Comparison of ENCODE assay signal across 7 mouse cellular contexts in genomic region chr2:130274862-130275261, GRCm38 (mm10). TPM values are rescaled to one million over a fixed set of nuclear protein-coding genes. Genes with fewer than 3 reads are reported as not detected.
DNase-seq lines count a peak whose midpoint lies in the region; ATAC-seq and TF ChIP-seq lines count a peak whose summit lies in the region.

No protein-coding gene starts in this region.

- no peak overlapping the region for H3K27ac ChIP-seq in embryonic fibroblast, embryonic 13.5 days (ENCODE audit: insufficient read depth, low read length)
- H3K27ac ChIP-seq in intestine, embryonic 16.5 days (ENCODE audit: low read length), result peak overlapping the region; percentile 89
- H3K27ac ChIP-seq in neural tube, embryonic 14.5 days (ENCODE audit: low read depth, low read length), result peak overlapping the region; percentile 91

- no peak for DNase-seq in lung, adult 2 months
- no peak for DNase-seq in lung, postnatal 4 days
- no peak for DNase-seq in cerebellum, adult 8-10 months
- DNase-seq in frontal cortex, postnatal 14 days (ENCODE audit: low spot score in 2 of 2), result no peak

- H3K36me3 ChIP-seq in intestine, embryonic 16.5 days (ENCODE audit: control insufficient read depth, insufficient read depth, low read length), result peaks cover 22% of the 10 kb centered on the region
- peaks cover 35% of the 10 kb centered on the region for H3K36me3 ChIP-seq in neural tube, embryonic 14.5 days (ENCODE audit: control insufficient read depth, insufficient read depth, low read length)

- 2% methylated on average over 10 of the region's 10 CpGs for WGBS in lung, adult 2 months
- WGBS in intestine, embryonic 16.5 days, result 2% methylated on average over 10 of the region's 10 CpGs
- WGBS in neural tube, embryonic 14.5 days, result under 1% methylated on average over 10 of the region's 10 CpGs

- ATAC-seq in intestine, embryonic 16.5 days, result no peak
- no peak for ATAC-seq in neural tube, embryonic 14.5 days (ENCODE audit: low read depth)

- TF ChIP-seq CTCF in lung, adult 2 months (IDR thresholded peaks at IDR 0.05; ENCODE audit: insufficient read depth, low read length), result no peak
- TF ChIP-seq CTCF in embryonic fibroblast, embryonic 13.5 days (IDR thresholded peaks at IDR 0.05; ENCODE audit: borderline replicate concordance, insufficient read depth, low read length), result no peak

- TF ChIP-seq POLR2A in lung, adult 2 months (IDR thresholded peaks at IDR 0.05; ENCODE audit: borderline replicate concordance, extremely low read depth, low read depth, low read length), result no peak
- TF ChIP-seq POLR2A in embryonic fibroblast, embryonic 13.5 days (IDR thresholded peaks at IDR 0.05; ENCODE audit: low read depth, low read length), result no peak

- H3K4me1 ChIP-seq in lung, adult 2 months (ENCODE audit: control insufficient read depth, insufficient read depth, low read length), result peaks cover 3% of the 10 kb centered on the region; the same call in 1 of the 2 replicates
- H3K4me1 ChIP-seq in embryonic fibroblast, embryonic 13.5 days (ENCODE audit: control insufficient read depth, insufficient read depth, low read length), result no peaks in the 10 kb centered on the region; the same call in 1 of the 2 replicates
- peaks cover 20% of the 10 kb centered on the region for H3K4me1 ChIP-seq in intestine, embryonic 16.5 days (ENCODE audit: control insufficient read depth, insufficient read depth, low read length)
- H3K4me1 ChIP-seq in neural tube, embryonic 14.5 days (ENCODE audit: control insufficient read depth, insufficient read depth, low read length), result peaks cover 21% of the 10 kb centered on the region

- peak overlapping the region; percentile 96 for H3K9ac ChIP-seq in intestine, embryonic 16.5 days (ENCODE audit: low read depth, low read length)
- H3K9ac ChIP-seq in neural tube, embryonic 14.5 days (replicated peaks; ENCODE audit: low read depth, low read length), result peak overlapping the region; percentile 67

- peak overlapping the region; percentile 92 for H3K4me2 ChIP-seq in intestine, embryonic 16.5 days (ENCODE audit: low read depth, low read length)
- peak overlapping the region; percentile 83 for H3K4me2 ChIP-seq in neural tube, embryonic 14.5 days (ENCODE audit: low read depth, low read length)

- no peaks in the 10 kb centered on the region for H3K9me3 ChIP-seq in intestine, embryonic 16.5 days (ENCODE audit: control insufficient read depth, low read length)
- H3K9me3 ChIP-seq in neural tube, embryonic 14.5 days (ENCODE audit: control insufficient read depth, low read length), result no peaks in the 10 kb centered on the region

- H3K27me3 ChIP-seq in intestine, embryonic 16.5 days (replicated peaks; ENCODE audit: control insufficient read depth, insufficient read depth, low read length), result no peaks in the 10 kb centered on the region
- H3K27me3 ChIP-seq in neural tube, embryonic 14.5 days (ENCODE audit: control insufficient read depth, insufficient read depth, low read length), result no peaks in the 10 kb centered on the region

- H3K4me3 ChIP-seq in lung, adult 2 months (replicated peaks; ENCODE audit: extremely low read depth, low read depth, low read length), result peak overlapping the region; percentile 31
- H3K4me3 ChIP-seq in embryonic fibroblast, embryonic 13.5 days (ENCODE audit: insufficient read depth, low read length), result peak overlapping the region; percentile 93
- H3K4me3 ChIP-seq in intestine, embryonic 16.5 days (ENCODE audit: low read length), result peak overlapping the region; percentile 94
- H3K4me3 ChIP-seq in neural tube, embryonic 14.5 days (ENCODE audit: low read depth, low read length), result peak overlapping the region; percentile 75

RNA-seq across cellular contexts. Expression of gene Nop56, which starts 0.6 kb away (rescaled TPM):
- 30.6 and 46.7 TPM in 2 replicates for polyA plus RNA-seq in lung, adult 2 months (2012; rRNA removed)
- polyA plus RNA-seq in embryonic fibroblast, embryonic 13.5 days (2011; ENCODE audit: insufficient read length, low read depth, missing spikeins), result 163 and 172 TPM in 2 replicates
- 209 and 237 TPM in 2 replicates for polyA plus RNA-seq in intestine, embryonic 16.5 days (2015; fragmentation: Nextera tagmentation; extraction: Ambion mirVana)
- polyA plus RNA-seq in neural tube, embryonic 14.5 days (2014; fragmentation: Nextera tagmentation; extraction: Ambion mirVana), result 230 and 261 TPM in 2 replicates

RNA-seq across cellular contexts. Expression of gene Idh3b, which starts 9.5 kb away (rescaled TPM):
- polyA plus RNA-seq in lung, adult 2 months (2012; rRNA removed), result 96.6 and 133 TPM in 2 replicates
- 143 and 156 TPM in 2 replicates for polyA plus RNA-seq in embryonic fibroblast, embryonic 13.5 days (2011; ENCODE audit: insufficient read length, low read depth, missing spikeins)
- 300 and 308 TPM in 2 replicates for polyA plus RNA-seq in intestine, embryonic 16.5 days (2015; fragmentation: Nextera tagmentation; extraction: Ambion mirVana)
- polyA plus RNA-seq in neural tube, embryonic 14.5 days (2014; fragmentation: Nextera tagmentation; extraction: Ambion mirVana), result 180 and 183 TPM in 2 replicates

RNA-seq across cellular contexts. Expression of gene Ebf4, which starts 20.1 kb away (rescaled TPM):
- polyA plus RNA-seq in lung, adult 2 months (2012; rRNA removed), result 3.6 and 3.8 TPM in 2 replicates
- polyA plus RNA-seq in embryonic fibroblast, embryonic 13.5 days (2011; ENCODE audit: insufficient read length, low read depth, missing spikeins), result 3.0 and 4.1 TPM in 2 replicates
- 0.97 and 1.2 TPM in 2 replicates for polyA plus RNA-seq in intestine, embryonic 16.5 days (2015; fragmentation: Nextera tagmentation; extraction: Ambion mirVana)
- polyA plus RNA-seq in neural tube, embryonic 14.5 days (2014; fragmentation: Nextera tagmentation; extraction: Ambion mirVana), result 6.1 and 6.5 TPM in 2 replicates

Comparison
In these comparisons a context has a peak if more than half of its experiments do, and no peak if none do; other contexts are left out.
1. H3K4me3 ChIP-seq: peak in every context shown above with its lines; median percentile 94 in intestine, embryonic 16.5 days; 93 in embryonic fibroblast, embryonic 13.5 days; 75 in neural tube, embryonic 14.5 days; 31 in lung, adult 2 months.